Mouse (Mus musculus) liver, embryonic 14.5 days (tissue): ENCODE data around the gene St7l.

Source experiments
- CTCF ChIP-seq: IDR thresholded peaks from 2 replicates; pipeline ENCODE4 v1.5.1; 2016; ENCODE audit warnings: antibody characterized with exemption, low read depth, control low read depth
- EP300 ChIP-seq: IDR thresholded peaks from 2 replicates; pipeline ENCODE4 v1.6.1; 2016; ENCODE audit warnings: antibody characterized with exemption, low read depth

DNA sequence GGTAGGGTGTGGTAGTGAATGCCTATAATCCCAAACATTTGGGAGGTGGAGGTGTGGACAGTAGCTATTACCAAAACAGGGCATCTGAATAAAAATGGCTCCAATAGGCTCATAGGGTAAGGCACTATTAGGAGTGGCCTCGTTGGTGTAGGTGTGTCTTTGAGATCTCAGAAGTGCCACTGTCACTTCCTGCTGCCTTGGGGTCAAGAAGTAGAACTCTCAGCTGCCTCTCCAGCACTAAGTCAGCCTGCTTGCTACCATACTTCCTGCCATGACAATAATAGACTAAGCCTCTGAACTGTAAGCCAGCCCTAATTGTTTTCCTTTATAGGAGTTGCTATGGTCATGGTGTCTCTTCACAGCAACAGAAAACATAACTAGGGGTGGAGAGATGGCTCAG is 7.7 kb upstream of the St7l start:
- TF ChIP-seq CTCF (no peak), EP300 (no peak)
